Mouse (Mus musculus) testis, adult 2 months (tissue): ENCODE results near the gene Gm20422.

Experiments
- CTCF ChIP-seq: fragments of 200-500 bp; IDR thresholded peaks from 2 replicates; pipeline ENCODE4 v1.5.1; 2012; ENCODE audit warnings: low read depth, mild to moderate bottlenecking, inconsistent platforms, low read length, moderate library complexity; ENCODE audit not compliant: control insufficient read depth, insufficient read depth, insufficient replicate concordance
- POLR2A ChIP-seq: fragments of 200-500 bp; IDR thresholded peaks from 2 replicates; pipeline ENCODE4 v1.6.1; 2012; ENCODE audit warnings: low read depth, mild to moderate bottlenecking, inconsistent platforms, low read length, moderate library complexity; ENCODE audit not compliant: control insufficient read depth

DNA sequence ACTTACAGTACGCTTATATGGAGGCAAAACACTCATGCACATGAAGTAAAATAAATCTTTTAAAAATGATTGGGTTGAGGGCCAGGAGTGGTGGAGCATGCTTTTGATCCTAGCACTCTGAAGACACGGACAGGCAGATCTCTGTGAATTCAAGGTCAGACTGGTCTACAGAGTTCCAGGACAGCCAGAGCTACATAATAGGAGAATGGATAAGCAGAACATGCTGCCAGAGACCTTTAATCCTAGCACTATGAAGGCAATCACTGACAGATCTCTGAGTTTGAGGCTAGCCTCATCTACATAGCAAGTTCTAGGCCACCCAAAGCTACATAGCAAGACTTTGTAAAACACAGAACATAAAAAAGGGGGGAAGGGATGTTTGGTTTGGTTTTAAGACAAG is 2.6 kb downstream of the Gm20422 start:
- TF ChIP-seq CTCF (no peak), POLR2A (no peak)
